Mouse (Mus musculus) cerebellum, adult (tissue): ENCODE results near the gene Robo4.

Experiments used
- ATAC-seq: cut with Nextera tagmentation; 2 replicates; pipeline ENCODE4 v1.9.2; 2017; ENCODE audit warnings: mild to moderate bottlenecking, moderate library complexity, mixed read lengths; ENCODE audit not compliant: insufficient number of reproducible peaks, low FRiP score, low TSS enrichment

Robo4 gene

DNA sequence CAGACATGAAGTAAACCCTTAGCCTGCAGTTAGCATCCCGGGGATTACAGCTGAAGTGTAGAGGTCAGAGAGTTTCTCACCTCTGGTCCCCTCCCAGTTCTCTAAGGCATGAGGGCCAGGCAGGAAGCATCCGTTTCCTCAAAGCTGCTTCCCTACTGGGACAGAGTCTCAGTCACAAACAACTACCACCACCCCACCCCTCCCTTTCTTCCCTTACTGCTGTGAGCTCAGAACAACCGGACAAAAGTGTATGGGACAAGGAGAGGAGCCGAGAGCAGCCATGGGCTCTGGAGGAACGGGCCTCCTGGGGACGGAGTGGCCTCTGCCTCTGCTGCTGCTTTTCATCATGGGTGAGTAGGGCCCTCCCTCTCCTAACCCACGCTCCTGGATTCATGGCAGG lies at the start of gene Robo4:
Gene Robo4, plus strand, starts transcription at position 96 of the 400 bp plus-strand sequence.
- no peak for ATAC-seq

DNA sequence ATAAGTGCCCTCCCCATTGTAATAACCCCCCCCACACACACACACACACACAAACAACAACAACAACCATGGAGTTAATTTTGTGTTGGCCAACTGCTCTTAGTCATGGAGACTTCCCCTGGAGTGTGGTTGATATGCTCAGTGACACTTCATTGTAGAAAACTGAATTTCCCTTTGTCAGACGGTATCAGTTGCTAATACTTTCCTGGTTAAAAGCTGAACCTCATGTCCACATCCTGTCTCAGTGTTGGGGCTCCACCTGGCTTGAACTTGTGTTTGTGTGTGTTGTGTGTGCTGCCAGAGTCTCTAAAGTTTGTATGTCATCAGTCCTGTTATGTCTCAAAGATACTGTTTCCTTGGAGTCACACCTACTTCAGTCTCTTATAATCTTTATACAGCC lies 47.2 kb upstream of the Robo4 start:
- no peak for ATAC-seq

DNA sequence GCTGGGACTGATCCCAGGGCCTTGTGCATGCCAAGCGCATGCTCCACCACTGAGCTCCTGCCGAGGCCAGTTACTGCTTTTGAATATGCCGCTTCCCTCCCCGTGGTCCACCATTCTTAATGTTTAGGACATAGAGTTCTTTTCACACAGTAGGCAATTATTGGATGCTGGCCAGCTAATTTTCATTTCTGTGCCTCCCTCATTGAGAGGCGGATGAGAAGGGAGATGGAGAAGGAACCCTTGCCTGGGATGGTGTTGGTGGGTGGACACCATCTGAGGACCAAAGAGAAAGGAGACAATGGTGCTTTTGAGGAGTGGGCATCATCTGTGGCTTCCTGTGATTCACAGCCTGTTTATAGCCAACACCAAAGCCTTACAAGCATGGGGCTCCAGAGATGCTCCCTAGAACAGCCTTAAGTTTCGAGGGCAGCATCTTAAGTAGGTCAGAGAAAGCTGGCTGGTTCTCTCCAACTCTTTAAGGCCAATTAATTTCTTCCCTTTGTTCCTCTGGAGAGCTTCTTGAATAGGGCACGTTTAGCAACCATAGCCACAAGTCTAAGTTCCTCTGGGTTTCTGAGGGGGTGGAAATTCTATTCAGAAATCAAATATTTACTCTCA lies 42.9 kb upstream of the Robo4 start:
- ATAC-seq = peak; percentile 49; the same call in 1 of the 2 replicates

DNA sequence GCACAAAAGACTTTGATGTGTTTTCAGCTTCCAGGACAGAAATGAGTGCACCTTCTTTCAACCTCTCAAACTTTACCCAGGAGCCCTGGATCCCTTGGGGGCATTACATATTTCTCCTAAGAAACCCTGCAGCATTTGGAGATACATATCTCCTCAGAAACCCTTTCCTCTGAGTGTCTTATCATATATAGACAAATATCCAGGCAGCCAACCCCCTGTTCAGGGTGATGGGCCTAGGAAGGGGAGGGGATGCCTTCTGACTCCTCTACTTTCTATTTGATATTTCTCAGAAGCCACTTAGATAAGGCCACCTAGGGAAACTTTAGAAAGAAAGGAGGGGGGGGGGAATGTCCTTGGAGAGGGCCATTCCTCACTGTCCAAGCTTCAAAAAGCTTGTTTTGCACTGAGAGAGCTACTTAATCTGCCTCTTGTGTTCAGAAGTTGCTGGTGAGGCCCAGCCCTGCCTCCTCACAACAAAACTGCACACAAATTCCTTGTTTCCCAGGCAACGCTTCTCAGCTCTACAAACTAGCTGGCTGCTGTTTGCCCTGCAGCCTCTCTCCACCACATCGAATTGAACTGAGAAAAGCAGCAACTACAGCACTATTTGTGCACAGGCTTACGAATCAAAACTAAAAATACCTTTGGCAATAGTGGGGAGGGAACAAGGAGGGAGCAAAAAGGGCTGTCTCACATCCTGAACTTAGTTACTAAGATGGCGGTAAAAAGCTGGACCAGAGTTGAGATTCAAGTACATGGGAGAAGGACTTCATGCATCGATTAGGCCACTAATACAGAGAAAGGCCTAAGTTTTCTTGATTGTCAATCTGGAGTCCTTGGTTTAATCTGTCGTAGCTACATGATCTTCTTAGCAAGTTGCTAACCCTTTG lies 42.1 kb upstream of the Robo4 start:
- no peak for ATAC-seq

DNA sequence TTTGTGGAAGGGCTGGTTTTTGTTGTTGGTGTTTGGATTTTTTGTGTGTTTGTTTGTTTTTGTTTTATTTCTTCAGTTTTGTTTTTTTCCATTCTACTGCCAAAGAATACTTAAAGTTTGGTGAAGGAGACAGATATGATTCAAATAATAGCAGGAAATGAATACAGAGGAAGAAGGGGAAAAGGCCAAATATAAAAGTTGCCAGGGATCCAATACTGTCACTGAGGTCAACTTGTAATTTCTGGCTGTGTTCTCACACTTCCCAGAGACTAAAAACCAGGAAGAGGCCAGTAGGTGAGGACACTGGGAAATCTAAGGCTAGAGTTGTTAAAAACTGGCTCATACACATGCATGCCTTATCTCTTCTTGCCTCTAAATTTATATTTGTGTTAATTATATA lies 39.6 kb upstream of the Robo4 start:
- ATAC-seq = no peak

DNA sequence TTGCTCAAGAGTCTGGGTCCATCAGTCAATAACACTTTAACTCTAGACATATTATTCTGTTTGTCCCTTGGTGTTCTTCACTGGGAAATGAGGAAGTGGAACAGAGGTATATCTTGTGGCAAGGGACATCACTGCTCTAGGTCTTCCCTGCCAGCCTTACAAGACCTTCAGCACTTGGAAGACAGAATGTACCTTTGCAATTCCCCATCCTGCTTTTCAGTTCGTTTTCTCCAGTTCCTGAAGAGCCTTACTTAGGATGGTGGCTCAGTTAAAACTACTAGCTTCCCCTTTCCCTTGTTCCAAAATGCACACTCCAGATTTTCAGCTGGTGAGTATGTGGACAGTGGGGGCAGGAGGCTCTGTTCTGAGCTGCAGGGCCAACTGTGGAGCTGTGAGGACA lies 38.8 kb upstream of the Robo4 start:
- ATAC-seq = no peak

DNA sequence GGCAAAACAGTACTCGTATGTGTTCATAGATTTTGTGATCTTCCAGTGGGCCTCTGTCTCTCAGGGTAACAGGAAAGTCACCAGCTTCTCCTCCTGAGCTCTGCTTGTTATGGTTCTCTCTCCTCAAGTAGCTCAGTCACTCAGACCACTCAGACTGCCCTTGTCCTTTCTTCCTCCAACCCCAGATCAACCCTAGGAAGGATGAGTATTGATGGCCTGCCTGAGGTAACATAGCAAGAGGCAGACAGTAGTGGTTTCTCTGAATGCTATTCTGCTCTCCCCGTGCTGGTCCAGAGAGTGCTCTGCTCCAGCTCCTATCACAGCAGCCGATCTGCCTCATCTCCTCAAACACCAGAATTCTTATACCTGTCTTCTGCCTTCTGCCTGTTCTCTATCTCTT lies 38.1 kb upstream of the Robo4 start:
- no peak for ATAC-seq

DNA sequence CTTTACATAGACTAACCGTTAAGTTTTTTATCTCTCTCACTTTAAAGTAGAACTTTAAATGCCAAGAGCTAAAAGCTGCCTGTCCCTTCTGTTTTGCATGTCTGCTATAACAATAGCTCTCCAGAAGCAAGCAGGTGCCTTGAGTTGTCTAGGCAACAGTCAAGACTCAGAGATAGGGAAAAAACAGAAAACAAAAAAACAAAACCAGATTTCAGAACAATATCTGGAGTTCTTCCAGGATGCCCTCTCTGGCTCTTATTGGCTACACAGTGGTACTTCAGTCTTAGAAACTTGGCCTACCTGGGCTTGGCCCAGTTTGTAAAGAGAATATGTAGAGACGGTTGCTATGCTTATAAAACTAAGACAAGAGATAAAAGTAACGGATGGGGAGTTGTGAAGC lies 37.3 kb upstream of the Robo4 start:
- no peak for ATAC-seq

DNA sequence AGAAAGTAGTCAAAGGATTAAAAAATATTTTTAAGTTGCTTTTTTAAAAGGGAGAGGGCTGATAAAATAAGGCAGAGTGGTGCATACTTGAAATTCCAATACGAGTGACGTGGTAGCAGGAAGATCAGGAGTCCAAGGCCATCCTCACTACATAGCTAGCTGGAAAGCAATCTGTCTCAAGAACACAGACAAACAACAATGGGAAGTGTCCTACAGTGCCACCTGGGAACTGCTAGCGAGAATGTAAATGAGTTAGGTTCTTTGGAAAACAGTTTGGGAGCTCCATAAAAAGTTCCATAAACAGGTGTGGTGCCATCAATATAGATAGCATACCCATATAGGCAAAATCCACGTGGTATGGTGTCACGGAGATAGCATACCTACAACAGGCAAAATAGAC lies 36.0 kb upstream of the Robo4 start:
- no peak for ATAC-seq

DNA sequence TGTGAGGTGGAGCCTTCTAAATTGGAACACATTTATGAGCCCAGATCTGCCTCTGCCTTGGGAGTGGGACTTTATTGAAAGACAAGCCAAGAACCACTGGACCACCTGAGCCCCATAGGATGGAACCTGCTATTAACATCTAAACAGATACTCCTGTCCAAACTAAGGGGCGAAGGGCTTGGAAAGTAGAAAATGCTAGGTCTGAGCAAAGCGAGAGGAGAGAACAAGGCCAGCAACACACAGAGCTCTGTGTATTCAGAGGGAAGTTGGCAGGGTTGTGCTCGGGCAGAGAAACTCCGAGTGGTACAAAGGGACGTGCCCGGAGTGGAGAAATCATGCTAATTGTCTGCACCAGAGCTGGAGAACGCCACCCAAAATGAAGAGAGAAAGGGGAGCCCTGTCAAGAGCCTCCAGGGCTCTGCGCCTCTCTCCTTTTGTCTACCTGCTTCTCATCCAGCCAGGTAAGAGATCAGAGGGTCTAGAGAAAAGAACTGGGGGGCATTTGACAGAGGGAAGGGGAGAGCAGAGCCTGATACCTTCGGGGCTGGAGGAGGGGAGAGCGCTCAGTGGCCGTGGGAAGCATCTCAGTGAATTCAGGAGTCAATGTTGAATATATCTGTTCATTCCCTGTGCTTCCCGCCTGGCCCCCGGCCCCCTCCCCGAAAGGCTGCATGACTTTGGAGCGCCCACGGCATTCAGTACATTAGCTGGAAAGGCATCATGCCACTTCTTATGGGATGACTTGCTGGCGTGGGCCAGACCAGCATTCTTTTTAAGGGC lies 34.2 kb upstream of the Robo4 start, which contains the start of gene Hepacam:
Gene Hepacam, plus strand, starts transcription at position 51 of the 780 bp plus-strand sequence.
- ATAC-seq = peak; percentile 10; the same call in 1 of the 2 replicates

DNA sequence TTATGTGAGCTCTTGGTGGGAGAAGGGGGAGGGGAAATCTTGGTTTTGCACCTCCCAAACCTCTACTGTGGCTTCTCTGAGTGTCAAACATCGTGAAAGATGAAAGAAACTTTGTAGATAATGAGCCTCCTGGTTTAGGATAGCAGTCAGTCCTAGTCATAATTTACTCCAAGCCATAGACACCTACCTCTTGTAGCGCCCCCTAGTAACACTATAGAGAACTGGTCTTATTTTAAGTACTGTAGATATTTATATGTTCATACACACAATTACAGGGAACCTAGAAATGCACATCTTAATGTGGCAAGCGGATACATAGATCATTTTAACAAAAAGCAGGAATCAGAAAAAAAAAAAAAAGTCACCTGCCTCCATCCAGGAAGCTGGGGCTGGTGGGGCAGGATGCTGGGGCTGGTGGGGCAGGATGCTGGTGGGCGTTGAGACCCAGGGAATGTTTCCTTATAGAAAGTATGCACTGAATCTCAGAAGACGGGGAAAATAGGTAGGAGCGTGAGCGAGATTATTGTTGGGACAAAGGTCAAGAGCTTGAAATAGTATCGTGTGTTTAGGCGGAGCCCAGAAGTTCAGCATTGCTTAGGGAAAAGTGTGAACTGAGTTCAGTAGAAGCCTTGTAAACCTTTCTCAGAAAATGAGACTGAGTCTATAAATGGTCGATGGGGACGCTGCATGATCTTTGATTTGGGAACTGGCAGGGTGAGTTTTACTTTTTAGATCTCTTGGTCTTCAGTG lies 33.4 kb upstream of the Robo4 start:
- ATAC-seq = no peak

DNA sequence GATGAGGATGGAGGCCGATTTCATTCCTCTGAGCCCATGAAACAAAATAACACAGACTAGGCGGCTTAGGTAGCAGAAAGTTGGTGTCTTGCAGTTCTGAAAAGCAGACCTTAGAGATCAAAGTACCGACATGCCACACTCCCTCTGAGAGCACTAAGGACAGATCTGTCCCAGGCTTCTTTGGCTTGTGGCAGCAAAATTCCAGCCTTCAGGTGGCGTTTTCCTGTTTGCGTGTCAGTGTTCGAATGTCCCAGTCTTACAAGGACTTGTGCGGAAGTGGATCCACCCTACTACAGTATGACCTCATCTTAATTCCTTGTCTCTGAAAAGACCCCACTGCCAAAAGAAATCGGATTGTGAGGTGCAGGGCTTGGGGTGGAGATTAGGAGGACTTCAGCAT lies 32.8 kb upstream of the Robo4 start:
- no peak for ATAC-seq

DNA sequence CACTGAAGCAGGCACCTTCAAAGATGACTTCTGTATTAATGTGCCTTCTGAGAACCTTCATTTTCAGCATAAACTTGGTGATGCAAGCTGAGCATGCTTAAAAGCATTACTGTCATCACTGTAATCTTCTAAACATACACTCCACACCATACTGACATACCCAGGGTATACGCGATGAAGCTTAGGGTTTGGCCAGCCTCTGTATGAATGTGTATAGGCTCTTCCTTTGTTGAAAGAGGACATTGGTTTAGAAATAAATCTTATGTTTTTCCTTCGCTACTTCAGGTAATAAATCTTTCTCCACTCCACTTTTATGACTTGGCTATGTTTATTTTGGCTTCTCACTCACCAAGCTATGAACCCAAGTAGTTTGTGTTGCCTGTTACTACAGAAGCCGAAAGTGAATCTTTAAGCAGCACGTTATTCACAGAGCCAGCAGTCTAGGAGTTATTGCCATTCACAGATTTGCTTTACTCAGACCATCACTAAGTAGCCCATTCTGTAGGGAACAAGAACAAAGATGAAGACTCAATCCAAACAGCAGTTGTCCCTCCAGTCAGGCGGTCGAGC lies 30.4 kb upstream of the Robo4 start:
- no peak for ATAC-seq

DNA sequence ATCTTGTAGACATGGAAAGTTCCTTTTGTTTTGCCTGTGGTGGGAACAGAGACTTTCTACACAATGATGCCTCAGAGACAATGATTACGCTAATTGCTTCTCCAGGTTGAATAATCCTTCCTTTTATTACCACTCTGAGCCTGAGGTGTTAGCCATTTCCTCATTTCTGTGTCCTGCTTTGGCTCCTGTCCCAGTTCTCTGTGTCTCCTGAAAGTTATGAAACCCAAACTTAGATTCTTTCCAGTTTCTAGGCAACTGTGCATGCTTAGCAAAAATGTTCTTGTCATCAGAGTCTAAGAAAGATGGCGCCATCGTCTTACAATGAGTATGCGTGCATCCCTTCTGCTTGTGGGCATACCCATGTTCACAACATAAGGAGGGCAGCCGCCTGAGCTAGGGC lies 26.0 kb upstream of the Robo4 start:
- ATAC-seq = no peak

DNA sequence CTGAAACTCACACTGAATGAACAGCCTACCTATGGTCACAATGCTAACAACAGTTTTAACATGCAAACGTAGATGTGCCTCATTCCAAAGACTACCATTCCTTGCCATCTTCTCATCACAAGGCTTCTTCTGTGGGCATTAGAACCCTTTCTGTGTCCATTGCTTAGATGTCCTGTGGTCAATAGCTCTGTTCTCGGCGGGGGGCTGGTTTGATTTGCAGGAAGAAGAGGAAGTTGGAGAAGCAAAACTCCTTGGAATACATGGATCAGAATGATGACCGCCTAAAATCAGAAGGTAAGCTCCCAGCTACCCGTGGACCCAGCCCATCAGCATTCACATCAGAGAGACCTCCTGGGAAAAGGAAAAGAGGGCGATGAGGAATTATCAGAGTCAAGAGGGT lies 18.5 kb upstream of the Robo4 start:
- ATAC-seq = no peak

DNA sequence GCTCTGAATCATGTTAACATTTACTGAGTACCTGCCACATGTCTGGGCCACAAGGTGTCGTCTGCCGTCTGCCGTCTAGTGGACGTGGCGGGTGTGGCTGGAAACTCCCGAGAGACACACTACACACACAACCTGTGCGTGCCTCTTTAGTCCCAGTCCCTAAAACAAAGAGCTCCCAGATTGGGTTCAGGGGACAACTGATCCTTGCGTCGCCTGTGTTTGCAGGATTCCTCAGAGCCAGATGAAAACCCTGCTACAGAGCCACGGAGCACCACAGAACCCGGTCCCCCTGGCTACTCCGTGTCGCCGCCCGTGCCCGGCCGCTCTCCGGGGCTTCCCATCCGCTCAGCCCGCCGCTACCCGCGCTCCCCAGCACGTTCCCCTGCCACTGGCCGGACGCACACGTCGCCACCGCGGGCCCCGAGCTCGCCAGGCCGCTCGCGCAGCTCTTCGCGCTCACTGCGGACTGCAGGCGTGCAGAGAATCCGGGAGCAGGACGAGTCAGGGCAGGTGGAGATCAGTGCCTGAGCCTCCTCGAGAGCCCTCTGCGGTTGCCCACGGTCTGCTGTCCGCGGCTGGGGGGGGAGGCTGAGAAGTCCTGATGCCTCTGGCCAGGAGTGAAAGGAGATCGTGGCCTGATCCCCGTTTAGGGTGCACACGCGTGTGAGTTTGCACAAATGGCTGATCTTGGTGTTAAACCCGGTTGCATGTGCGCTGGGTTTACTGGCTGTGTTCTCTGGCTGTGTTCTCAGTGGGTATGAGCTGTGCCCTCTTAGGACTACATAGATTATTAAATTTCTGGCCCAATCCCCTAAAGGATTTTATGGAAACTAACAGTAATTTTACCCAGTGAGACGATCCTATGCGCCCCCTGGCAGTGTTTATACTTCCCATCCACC lies 17.2 kb upstream of the Robo4 start:
- ATAC-seq = no peak

DNA sequence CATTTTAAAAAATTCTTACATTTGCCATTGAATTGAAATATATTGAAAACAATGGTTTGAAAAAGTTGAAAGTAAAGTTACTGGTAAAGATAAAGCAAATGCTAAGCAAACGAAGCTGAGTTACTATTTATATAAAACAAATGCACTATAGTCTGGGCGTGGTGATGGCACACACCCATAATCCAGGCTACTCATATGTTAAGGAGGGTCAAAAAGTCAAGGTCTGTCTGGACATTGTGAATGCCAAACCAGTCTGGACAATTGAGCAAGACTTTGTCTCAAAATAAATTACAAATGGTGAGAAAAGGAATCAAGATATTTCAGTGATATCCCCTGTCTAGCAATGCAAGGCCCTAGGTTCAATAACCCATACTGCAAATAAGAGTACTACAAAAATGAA lies 10.8 kb upstream of the Robo4 start:
- no peak for ATAC-seq

DNA sequence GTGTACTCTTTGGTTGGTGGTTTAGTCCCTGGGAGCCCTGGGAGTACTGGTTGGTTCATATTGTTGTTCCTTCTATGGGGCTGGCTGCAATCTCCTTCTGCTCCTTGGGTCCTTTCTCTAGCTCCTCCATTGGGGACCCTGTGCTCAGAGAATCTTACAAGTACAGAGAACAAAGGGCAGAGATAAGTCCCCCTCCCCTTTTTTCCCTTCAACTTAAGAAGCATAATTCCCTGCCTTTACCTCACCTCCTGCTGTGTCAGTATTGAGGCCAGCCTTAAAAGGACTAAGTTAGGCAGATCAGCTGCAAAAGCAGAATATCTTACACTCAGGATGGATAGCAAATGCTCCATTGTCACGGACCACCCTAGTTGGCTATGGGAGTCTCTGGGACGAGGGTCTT lies 9.6 kb upstream of the Robo4 start:
- no peak for ATAC-seq

DNA sequence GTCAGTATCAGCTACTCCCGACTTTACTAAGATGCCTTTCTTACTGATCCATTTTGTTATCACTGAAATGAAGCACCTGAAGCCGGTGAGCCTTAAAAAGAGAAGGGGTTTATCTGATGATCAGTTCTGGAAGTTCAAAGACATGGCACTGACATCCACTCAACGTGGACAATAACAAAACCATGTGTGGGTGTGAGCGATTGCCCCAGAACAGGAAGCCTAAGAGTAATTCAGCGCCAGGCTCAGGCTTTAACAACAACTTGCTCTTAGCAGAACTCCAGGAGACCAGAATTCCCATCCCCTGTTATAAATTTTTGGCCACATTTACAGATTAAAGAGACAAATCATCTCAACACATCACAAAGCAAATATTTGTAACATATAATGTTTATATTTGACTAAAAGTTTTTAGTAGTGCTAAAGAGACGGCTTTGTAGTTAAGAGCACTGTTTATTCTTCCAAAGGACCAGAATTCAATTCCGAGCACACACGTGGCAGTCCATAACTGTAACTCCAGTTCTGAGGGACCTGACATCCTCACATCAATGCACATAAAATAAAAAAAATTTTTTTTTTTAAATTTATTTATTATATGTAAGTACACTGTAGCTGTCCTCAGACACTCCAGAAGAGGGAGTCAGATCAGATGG lies 8.1 kb upstream of the Robo4 start:
- no peak for ATAC-seq
